Mouse (Mus musculus) cortical plate, adult 2 months (tissue): ENCODE measurements around the gene Sqor.

Source experiments
- CTCF ChIP-seq: fragments of 200-500 bp; IDR thresholded peaks from 2 replicates; pipeline ENCODE4 v1.5.1; 2011; ENCODE audit warnings: mild to moderate bottlenecking, control low read depth, low read length; ENCODE audit not compliant: insufficient read depth; ENCODE audit errors: extremely low read depth
- POLR2A ChIP-seq: fragments of 200-500 bp; IDR thresholded peaks from 2 replicates; pipeline ENCODE4 v1.6.1; 2011; ENCODE audit warnings: mild to moderate bottlenecking, low read length, control low read depth; ENCODE audit not compliant: insufficient read depth; ENCODE audit errors: extremely low read depth

GRCm38 (mm10) chr2:122784701-122785100 lies 19.7 kb downstream of the Sqor start:
- no peak for TF ChIP-seq CTCF
- no peak for TF ChIP-seq POLR2A
